Mouse (Mus musculus): ENCODE results near the gene Tmem11. TPM values are rescaled to one million over a fixed set of nuclear protein-coding genes. Genes with fewer than 3 reads are reported as not detected.
A peak's percentile ranks its signal among the peaks of the same experiment; 100 is the strongest.

The Tmem11 gene
- polyA plus RNA-seq, 1 experiment from 2014 or later, result 53.9 TPM

GRCm38 (mm10) chr11:60909626-60910025, 30.6 kb upstream of the Tmem11 start:
- H3K36me3 ChIP-seq, result peaks cover 25% of the 10 kb centered on the region
- H3K9me3 ChIP-seq (replicated peaks), result no peaks in the 10 kb centered on the region
- no peak overlapping the region for H3K27ac ChIP-seq (ENCODE audit: poor library complexity, severe bottlenecking)
- 74% methylated on average over 1 of the region's 1 CpGs for WGBS
- no peaks in the 10 kb centered on the region for H3K27me3 ChIP-seq (replicated peaks)
- H3K4me2 ChIP-seq, result no peak overlapping the region
- H3K9ac ChIP-seq, result 0 out of 2 replicates have a peak overlapping the region, but pooled peaks have one; percentile 21
- no peak for ATAC-seq (ENCODE audit: insufficient number of reproducible peaks, low FRiP score)
- peaks cover 27% of the 10 kb centered on the region for H3K4me1 ChIP-seq (replicated peaks)
- no peak overlapping the region for H3K4me3 ChIP-seq

GRCm38 (mm10) chr11:60908073-60908472, 29.0 kb upstream of the Tmem11 start:
- Histone ChIP-seq H3K4me1 (replicated peaks) (peaks cover 25% of the 10 kb centered on the region), H3K9ac (no peak overlapping the region), H3K9me3 (replicated peaks) (no peaks in the 10 kb centered on the region), H3K4me3 (no peak overlapping the region), H3K36me3 (peaks cover 37% of the 10 kb centered on the region), H3K4me2 (no peak overlapping the region), H3K27ac (ENCODE audit: poor library complexity, severe bottlenecking) (no peak overlapping the region), H3K27me3 (replicated peaks) (no peaks in the 10 kb centered on the region)
- 69% methylated on average over 3 of the region's 3 CpGs for WGBS
- ATAC-seq (ENCODE audit: insufficient number of reproducible peaks, low FRiP score), result no peak

GRCm38 (mm10) chr11:60906449-60906848, 27.4 kb upstream of the Tmem11 start:
- Histone ChIP-seq H3K9ac (no peak overlapping the region), H3K4me2 (no peak overlapping the region), H3K36me3 (peaks cover 39% of the 10 kb centered on the region), H3K9me3 (replicated peaks) (no peaks in the 10 kb centered on the region), H3K27me3 (replicated peaks) (no peaks in the 10 kb centered on the region), H3K4me3 (no peak overlapping the region), H3K27ac (ENCODE audit: poor library complexity, severe bottlenecking) (no peak overlapping the region), H3K4me1 (replicated peaks) (peaks cover 19% of the 10 kb centered on the region)
- WGBS, result 90% methylated on average over 4 of the region's 4 CpGs
- ATAC-seq (ENCODE audit: insufficient number of reproducible peaks, low FRiP score), result no peak

- WGBS, result 87% methylated on average over 10 of the region's 10 CpGs
- H3K27ac ChIP-seq (ENCODE audit: poor library complexity, severe bottlenecking), result no peak overlapping the region
- H3K4me3 ChIP-seq, result no peak overlapping the region
- H3K4me2 ChIP-seq, result no peak overlapping the region
- H3K9me3 ChIP-seq (replicated peaks), result no peaks in the 10 kb centered on the region
- no peak overlapping the region for H3K9ac ChIP-seq
- no peak for ATAC-seq (ENCODE audit: insufficient number of reproducible peaks, low FRiP score)
- H3K27me3 ChIP-seq (replicated peaks), result no peaks in the 10 kb centered on the region
- H3K4me1 ChIP-seq (replicated peaks), result peaks cover 13% of the 10 kb centered on the region
- H3K36me3 ChIP-seq, result peaks cover 39% of the 10 kb centered on the region
Observed at GRCm38 (mm10) chr11:60905407-60906120, 26.5 kb upstream of the Tmem11 start.

- Histone ChIP-seq H3K9me3 (replicated peaks) (no peaks in the 10 kb centered on the region), H3K4me1 (replicated peaks) (peaks cover 12% of the 10 kb centered on the region), H3K9ac (no peak overlapping the region), H3K4me2 (no peak overlapping the region), H3K4me3 (no peak overlapping the region), H3K36me3 (peaks cover 36% of the 10 kb centered on the region), H3K27ac (ENCODE audit: poor library complexity, severe bottlenecking) (no peak overlapping the region), H3K27me3 (replicated peaks) (no peaks in the 10 kb centered on the region)
- 78% methylated on average over 6 of the region's 6 CpGs for WGBS
- no peak for ATAC-seq (ENCODE audit: insufficient number of reproducible peaks, low FRiP score)
Observed at GRCm38 (mm10) chr11:60903661-60904061, 24.6 kb upstream of the Tmem11 start.

GRCm38 (mm10) chr11:60902486-60902885, 23.4 kb upstream of the Tmem11 start:
- WGBS, result 68% methylated on average over 4 of the region's 4 CpGs
- peaks cover 36% of the 10 kb centered on the region for H3K36me3 ChIP-seq

GRCm38 (mm10) chr11:60902001-60902400, 22.9 kb upstream of the Tmem11 start:
- H3K36me3 ChIP-seq, result peaks cover 36% of the 10 kb centered on the region
- ATAC-seq (ENCODE audit: insufficient number of reproducible peaks, low FRiP score), result no peak
- 78% methylated on average over 7 of the region's 7 CpGs for WGBS
- H3K27ac ChIP-seq (ENCODE audit: poor library complexity, severe bottlenecking), result no peak overlapping the region
- H3K4me2 ChIP-seq, result no peak overlapping the region
- no peak overlapping the region for H3K9ac ChIP-seq
- H3K27me3 ChIP-seq (replicated peaks), result no peaks in the 10 kb centered on the region
- no peaks in the 10 kb centered on the region for H3K9me3 ChIP-seq (replicated peaks)
- H3K4me1 ChIP-seq (replicated peaks), result peaks cover 15% of the 10 kb centered on the region
- no peak overlapping the region for H3K4me3 ChIP-seq

More at GRCm38 (mm10) chr11:60902486-60902885, 23.4 kb upstream of the Tmem11 start:
- ATAC-seq (ENCODE audit: insufficient number of reproducible peaks, low FRiP score), result no peak
- Histone ChIP-seq H3K9me3 (replicated peaks) (no peaks in the 10 kb centered on the region), H3K27me3 (replicated peaks) (no peaks in the 10 kb centered on the region), H3K27ac (ENCODE audit: poor library complexity, severe bottlenecking) (peak overlapping the region; percentile 30; the same call in 1 of the 2 replicates), H3K4me2 (no peak overlapping the region), H3K4me3 (no peak overlapping the region), H3K9ac (no peak overlapping the region), H3K4me1 (replicated peaks) (peaks cover 12% of the 10 kb centered on the region)

GRCm38 (mm10) chr11:60895915-60896314, 16.8 kb upstream of the Tmem11 start:
- no peaks in the 10 kb centered on the region for H3K9me3 ChIP-seq (replicated peaks)
- H3K9ac ChIP-seq, result no peak overlapping the region
- 18% methylated on average over 4 of the region's 4 CpGs for WGBS
- H3K4me1 ChIP-seq (replicated peaks), result peaks cover 19% of the 10 kb centered on the region
- peak overlapping the region; percentile 35; the same call in 1 of the 2 replicates for H3K27ac ChIP-seq (ENCODE audit: poor library complexity, severe bottlenecking)
- no peak for ATAC-seq (ENCODE audit: insufficient number of reproducible peaks, low FRiP score)
- H3K36me3 ChIP-seq, result no peaks in the 10 kb centered on the region
- peak overlapping the region; percentile 13; the same call in 1 of the 2 replicates for H3K4me2 ChIP-seq
- H3K4me3 ChIP-seq, result no peak overlapping the region
- no peaks in the 10 kb centered on the region for H3K27me3 ChIP-seq (replicated peaks)

GRCm38 (mm10) chr11:60890744-60891143, 11.7 kb upstream of the Tmem11 start:
- 54% methylated on average over 3 of the region's 3 CpGs for WGBS
- no peak overlapping the region for H3K4me2 ChIP-seq

GRCm38 (mm10) chr11:60890286-60890685, 11.2 kb upstream of the Tmem11 start:
- Histone ChIP-seq H3K9ac (no peak overlapping the region), H3K4me1 (replicated peaks) (peaks cover 20% of the 10 kb centered on the region), H3K27ac (ENCODE audit: poor library complexity, severe bottlenecking) (no peak overlapping the region; the same call in 1 of the 2 replicates), H3K4me2 (no peak overlapping the region), H3K27me3 (replicated peaks) (no peaks in the 10 kb centered on the region), H3K9me3 (replicated peaks) (no peaks in the 10 kb centered on the region), H3K4me3 (no peak overlapping the region), H3K36me3 (no peaks in the 10 kb centered on the region)
- ATAC-seq (ENCODE audit: insufficient number of reproducible peaks, low FRiP score), result no peak
- WGBS, result 68% methylated on average over 6 of the region's 6 CpGs

More at GRCm38 (mm10) chr11:60890744-60891143, 11.7 kb upstream of the Tmem11 start:
- no peak for ATAC-seq (ENCODE audit: insufficient number of reproducible peaks, low FRiP score)
- Histone ChIP-seq H3K27ac (ENCODE audit: poor library complexity, severe bottlenecking) (peak overlapping the region; percentile 47; the same call in 1 of the 2 replicates), H3K9me3 (replicated peaks) (no peaks in the 10 kb centered on the region), H3K27me3 (replicated peaks) (no peaks in the 10 kb centered on the region), H3K4me1 (replicated peaks) (peaks cover 23% of the 10 kb centered on the region), H3K36me3 (no peaks in the 10 kb centered on the region), H3K4me3 (no peak overlapping the region), H3K9ac (no peak overlapping the region)

GRCm38 (mm10) chr11:60889861-60890260, 10.8 kb upstream of the Tmem11 start:
- H3K4me1 ChIP-seq (replicated peaks), result peaks cover 20% of the 10 kb centered on the region
- H3K4me3 ChIP-seq, result no peak overlapping the region
- WGBS, result 72% methylated on average over 2 of the region's 2 CpGs
- no peaks in the 10 kb centered on the region for H3K36me3 ChIP-seq
- no peak overlapping the region for H3K27ac ChIP-seq (ENCODE audit: poor library complexity, severe bottlenecking)
- no peak overlapping the region for H3K9ac ChIP-seq
- H3K9me3 ChIP-seq (replicated peaks), result no peaks in the 10 kb centered on the region
- no peak overlapping the region for H3K4me2 ChIP-seq
- no peak for ATAC-seq (ENCODE audit: insufficient number of reproducible peaks, low FRiP score)
- H3K27me3 ChIP-seq (replicated peaks), result no peaks in the 10 kb centered on the region

Data from heart, embryonic 12.5 days (tissue).